Mouse (Mus musculus) lung, embryonic 16.5 days (tissue): ENCODE measurements around the gene Zcchc7. TPM values are rescaled to one million over a fixed set of nuclear protein-coding genes. Genes with fewer than 3 reads are reported as not detected.
"Not testable (repeated sequence)": the region's sequence is repeated elsewhere in the genome, so short reads cannot be mapped to it uniquely, and the experiment has no call there.

Source experiments
- ATAC-seq: fragments of 200-750 bp; cut with Nextera tagmentation; 2 replicates; pipeline ENCODE4 v1.8.0; 2017; ENCODE audit warnings: low read depth, mild to moderate bottlenecking, moderate library complexity
- H3K27ac ChIP-seq: fragments of 300-500 bp; sonication (generic); 2 replicates; pipeline ENCODE4 v1.5.1; 2014; ENCODE audit warnings: mild to moderate bottlenecking, control low read depth, low read length
- H3K27me3 ChIP-seq: fragments of 300-500 bp; sonication (generic); 2 replicates; pipeline ENCODE4 v1.6.1; 2014; ENCODE audit warnings: low read depth, low read length, mixed read lengths; ENCODE audit not compliant: control insufficient read depth, insufficient read depth
- H3K36me3 ChIP-seq: fragments of 300-500 bp; sonication (generic); 2 replicates; pipeline ENCODE4 v1.6.1; 2014; ENCODE audit warnings: low read length; ENCODE audit not compliant: control insufficient read depth, insufficient read depth
- H3K4me1 ChIP-seq: fragments of 300-500 bp; sonication (generic); replicated peaks from 2 replicates; pipeline ENCODE4 v1.6.1; 2014; ENCODE audit warnings: low read length, mixed read lengths; ENCODE audit not compliant: control insufficient read depth, insufficient read depth
- H3K4me2 ChIP-seq: fragments of 300-500 bp; sonication (generic); 2 replicates; pipeline ENCODE4 v1.6.1; 2014; ENCODE audit warnings: low read depth, low read length, control low read depth
- H3K4me3 ChIP-seq: fragments of 300-500 bp; sonication (generic); 2 replicates; pipeline ENCODE4 v1.5.1; 2014; ENCODE audit warnings: mild to moderate bottlenecking, low read length, control low read depth
- H3K9ac ChIP-seq: fragments of 300-500 bp; sonication (generic); 2 replicates; pipeline ENCODE4 v1.6.1; 2014; ENCODE audit warnings: low read length, control low read depth
- H3K9me3 ChIP-seq: fragments of 300-500 bp; sonication (generic); 2 replicates; pipeline ENCODE4 v1.6.1; 2016; ENCODE audit warnings: low read length; ENCODE audit not compliant: control insufficient read depth
- WGBS: fragments of 180-500 bp; shearing (Covaris S2); extraction: QIAGEN DNeasy Blood & Tissue Kit; methylation state at CpG from one replicate; pipeline ENCODE4 v1.1.7; 2014; 5-methylcytosine and 5-hydroxymethylcytosine counted together
- polyA plus RNA-seq: library from polyadenylated mRNA; unstranded; fragments of >200 nt; fragmentation: Nextera tagmentation; extraction: Ambion mirVana; gene quantifications from 2 replicates; pipeline ENCODE4 v1.2.1, GENCODE M21; 2015

Zcchc7 gene
- polyA plus RNA-seq, 1 experiment from 2014 or later: 36.6 TPM

DNA sequence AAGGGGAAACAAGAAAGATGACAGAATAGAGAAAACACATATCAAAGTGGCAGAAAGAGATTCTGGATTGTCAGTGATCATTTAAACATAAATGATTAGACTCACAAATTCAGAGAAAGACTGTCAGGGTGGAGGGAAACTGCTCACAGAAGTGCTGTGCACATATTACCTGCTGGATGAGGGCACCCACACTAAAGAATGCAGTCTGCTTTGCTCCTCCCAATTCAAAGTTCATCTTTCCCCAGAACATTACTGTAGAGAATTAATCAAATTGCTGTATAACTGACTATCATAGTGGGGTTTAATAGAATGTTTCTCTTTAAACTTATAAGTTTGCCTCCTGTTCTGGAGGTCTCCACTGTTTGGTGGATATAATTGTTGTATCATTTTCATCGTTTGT lies 15.2 kb upstream of the Zcchc7 start:
- WGBS: 63% methylated on average over 1 of the region's 1 CpGs
- no peak for ATAC-seq

DNA sequence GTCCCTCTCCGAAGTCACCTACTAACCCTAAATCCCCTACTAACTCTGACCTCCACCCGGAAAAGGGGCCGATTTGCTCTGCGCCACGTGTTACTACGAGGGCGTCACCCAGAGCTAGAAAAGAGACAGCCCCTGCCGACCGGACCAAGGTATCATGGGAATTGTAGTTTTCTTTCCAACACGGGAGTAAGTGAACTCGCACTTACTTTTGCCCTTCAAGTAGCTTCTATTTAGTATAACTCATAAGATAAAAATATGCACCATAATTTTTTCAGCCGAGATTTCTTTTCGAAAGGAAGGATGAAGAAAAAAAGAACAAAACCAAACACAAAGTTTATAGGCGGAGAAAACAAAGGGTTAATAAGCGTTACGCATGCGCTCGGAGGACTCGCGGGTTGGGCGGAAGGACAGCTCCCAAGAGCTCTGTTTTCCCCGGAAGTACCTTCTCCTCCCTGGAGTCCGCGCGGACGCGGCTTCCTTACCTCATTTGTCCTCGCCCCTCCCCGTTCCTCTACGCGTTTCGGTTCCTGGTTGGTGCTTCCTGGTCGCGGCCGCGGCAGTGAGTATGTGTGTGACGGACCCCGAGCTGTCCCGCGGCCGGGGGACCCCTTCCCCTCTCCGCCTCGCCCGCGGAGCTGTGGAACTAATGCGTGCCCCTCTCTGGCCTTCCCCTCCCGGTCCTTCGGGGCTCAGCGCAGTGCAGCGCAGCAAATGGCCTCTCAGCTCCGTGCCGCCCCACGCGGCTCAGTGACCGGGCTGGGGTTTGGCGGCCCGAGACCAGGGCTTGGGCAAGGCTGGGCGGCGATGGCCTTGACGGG lies 666 bp downstream of the Zcchc7 start:
- ATAC-seq: peak; percentile 99
- Histone ChIP-seq H3K27me3 (no peaks in the 10 kb centered on the region), H3K36me3 (no peaks in the 10 kb centered on the region), H3K9me3 (no peaks in the 10 kb centered on the region), H3K4me3 (peak overlapping the region; percentile 98), H3K27ac (peak overlapping the region; percentile 95), H3K4me2 (peak overlapping the region; percentile 81), H3K9ac (peak overlapping the region; percentile 99), H3K4me1 (peaks cover 10% of the 10 kb centered on the region)
- WGBS: under 1% methylated on average over 60 of the region's 60 CpGs

More for the DNA sequence above, 15.2 kb upstream of the Zcchc7 start:
- Histone ChIP-seq H3K4me1 (no peaks in the 10 kb centered on the region), H3K9ac (no peak overlapping the region), H3K4me3 (no peak overlapping the region), H3K36me3 (no peaks in the 10 kb centered on the region), H3K27me3 (no peaks in the 10 kb centered on the region), H3K9me3 (peaks cover 3% of the 10 kb centered on the region; the same call in 1 of the 2 replicates), H3K4me2 (no peak overlapping the region), H3K27ac (no peak overlapping the region)

DNA sequence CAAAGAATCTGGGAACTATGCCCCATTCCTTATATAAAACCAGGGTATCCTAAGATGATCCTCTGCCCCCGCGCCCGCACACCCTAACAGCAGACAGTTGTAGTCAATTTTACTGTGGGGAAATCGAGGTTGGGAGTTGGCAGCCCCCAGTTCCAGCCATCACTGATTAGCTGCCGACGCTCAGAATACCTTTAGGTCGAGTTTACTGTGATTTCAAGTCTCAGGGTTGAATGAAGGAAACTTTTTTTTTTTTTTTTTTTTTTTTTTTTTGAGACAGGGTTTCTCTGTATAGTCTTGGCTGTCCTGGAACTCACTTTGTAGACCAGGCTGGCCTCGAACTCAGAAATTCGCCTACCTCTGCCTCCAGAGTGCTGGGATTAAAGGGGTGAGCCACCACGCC lies 1.5 kb downstream of the Zcchc7 start:
- Histone ChIP-seq H3K4me2 (peak overlapping the region; percentile 81), H3K27ac (peak overlapping the region; percentile 95), H3K9ac (peak overlapping the region; percentile 99), H3K4me3 (peak overlapping the region; percentile 98)
- H3K36me3 ChIP-seq, H3K27me3 ChIP-seq, H3K4me1 ChIP-seq, H3K9me3 ChIP-seq, ATAC-seq: not testable (repeated sequence)
- WGBS: 7% methylated on average over 10 of the region's 10 CpGs

- 86% methylated on average over 3 of the region's 3 CpGs for WGBS
- no peak overlapping the region for H3K27ac ChIP-seq
- ATAC-seq: no peak
Measured at GRCm38 (mm10) chr4:44774890-44775289, 19.2 kb downstream of the Zcchc7 start.

GRCm38 (mm10) chr4:44776651-44777050 lies 21.0 kb downstream of the Zcchc7 start:
- no peak overlapping the region for H3K4me2 ChIP-seq
- no peaks in the 10 kb centered on the region for H3K27me3 ChIP-seq
- H3K27ac ChIP-seq: no peak overlapping the region
- no peak overlapping the region for H3K4me3 ChIP-seq
- no peaks in the 10 kb centered on the region for H3K36me3 ChIP-seq
- no peak for ATAC-seq
- 70% methylated on average over 2 of the region's 2 CpGs for WGBS
- H3K4me1 ChIP-seq: no peaks in the 10 kb centered on the region
- no peaks in the 10 kb centered on the region for H3K9me3 ChIP-seq
- H3K9ac ChIP-seq: no peak overlapping the region

More at GRCm38 (mm10) chr4:44774890-44775289, 19.2 kb downstream of the Zcchc7 start:
- no peaks in the 10 kb centered on the region for H3K4me1 ChIP-seq
- H3K9me3 ChIP-seq: no peaks in the 10 kb centered on the region
- no peak overlapping the region for H3K4me2 ChIP-seq
- H3K9ac ChIP-seq: no peak overlapping the region
- H3K4me3 ChIP-seq: no peak overlapping the region
- no peaks in the 10 kb centered on the region for H3K27me3 ChIP-seq
- H3K36me3 ChIP-seq: no peaks in the 10 kb centered on the region

- Histone ChIP-seq H3K27ac (no peak overlapping the region), H3K36me3 (no peaks in the 10 kb centered on the region), H3K9ac (no peak overlapping the region), H3K4me3 (no peak overlapping the region), H3K27me3 (no peaks in the 10 kb centered on the region), H3K9me3 (no peaks in the 10 kb centered on the region), H3K4me1 (no peaks in the 10 kb centered on the region), H3K4me2 (no peak overlapping the region)
- no peak for ATAC-seq
- 90% methylated on average over 3 of the region's 3 CpGs for WGBS
Measured at GRCm38 (mm10) chr4:44777101-44777500, 21.4 kb downstream of the Zcchc7 start.

DNA sequence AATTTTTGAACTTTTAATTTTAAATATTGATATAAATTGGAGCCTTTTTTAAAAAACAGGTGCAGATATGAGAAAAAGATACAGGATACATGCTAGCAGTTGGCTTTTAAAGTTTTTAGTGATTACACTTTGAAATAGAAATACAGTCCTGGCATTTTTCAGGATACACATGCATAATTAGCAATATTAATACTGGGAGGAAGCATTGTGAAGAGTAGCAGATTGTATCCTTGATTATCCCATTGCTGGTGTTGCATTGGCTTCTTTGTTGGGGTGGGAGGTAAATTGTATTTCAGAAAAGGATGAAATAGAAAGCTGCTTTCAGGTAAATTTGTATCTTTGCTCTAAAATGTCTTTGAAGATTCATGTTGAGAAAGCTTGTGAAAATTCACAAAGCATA lies 22.0 kb downstream of the Zcchc7 start:
- H3K4me3 ChIP-seq: no peak overlapping the region
- H3K9me3 ChIP-seq: no peaks in the 10 kb centered on the region
- ATAC-seq: no peak
- H3K4me1 ChIP-seq: no peaks in the 10 kb centered on the region
- H3K27ac ChIP-seq: no peak overlapping the region
- no peak overlapping the region for H3K4me2 ChIP-seq
- no peaks in the 10 kb centered on the region for H3K36me3 ChIP-seq
- H3K27me3 ChIP-seq: no peaks in the 10 kb centered on the region
- no peak overlapping the region for H3K9ac ChIP-seq

DNA sequence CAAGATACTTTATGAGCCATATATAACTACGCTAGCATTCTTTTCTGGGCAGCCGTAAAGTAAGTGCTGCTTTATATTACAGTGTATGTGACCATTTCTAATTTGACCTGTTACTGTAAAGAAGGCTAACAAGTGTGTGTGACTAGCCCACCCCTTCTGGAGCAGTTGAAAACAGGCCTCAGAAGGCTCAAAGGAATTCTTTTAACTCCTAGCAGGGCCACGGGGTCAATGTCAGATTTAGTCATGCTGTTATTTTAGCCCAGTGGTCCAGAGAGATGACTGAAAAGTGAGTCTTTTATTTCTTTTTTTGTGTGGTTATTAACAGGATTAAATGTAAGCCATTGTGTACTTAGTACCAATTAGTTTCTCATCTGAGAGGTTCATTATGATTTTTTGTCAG lies 22.6 kb downstream of the Zcchc7 start:
- 65% methylated on average over 3 of the region's 3 CpGs for WGBS
- Histone ChIP-seq H3K27ac (no peak overlapping the region), H3K4me1 (no peaks in the 10 kb centered on the region), H3K27me3 (no peaks in the 10 kb centered on the region), H3K9ac (no peak overlapping the region), H3K36me3 (no peaks in the 10 kb centered on the region), H3K4me3 (no peak overlapping the region), H3K4me2 (no peak overlapping the region), H3K9me3 (no peaks in the 10 kb centered on the region)
- no peak for ATAC-seq

DNA sequence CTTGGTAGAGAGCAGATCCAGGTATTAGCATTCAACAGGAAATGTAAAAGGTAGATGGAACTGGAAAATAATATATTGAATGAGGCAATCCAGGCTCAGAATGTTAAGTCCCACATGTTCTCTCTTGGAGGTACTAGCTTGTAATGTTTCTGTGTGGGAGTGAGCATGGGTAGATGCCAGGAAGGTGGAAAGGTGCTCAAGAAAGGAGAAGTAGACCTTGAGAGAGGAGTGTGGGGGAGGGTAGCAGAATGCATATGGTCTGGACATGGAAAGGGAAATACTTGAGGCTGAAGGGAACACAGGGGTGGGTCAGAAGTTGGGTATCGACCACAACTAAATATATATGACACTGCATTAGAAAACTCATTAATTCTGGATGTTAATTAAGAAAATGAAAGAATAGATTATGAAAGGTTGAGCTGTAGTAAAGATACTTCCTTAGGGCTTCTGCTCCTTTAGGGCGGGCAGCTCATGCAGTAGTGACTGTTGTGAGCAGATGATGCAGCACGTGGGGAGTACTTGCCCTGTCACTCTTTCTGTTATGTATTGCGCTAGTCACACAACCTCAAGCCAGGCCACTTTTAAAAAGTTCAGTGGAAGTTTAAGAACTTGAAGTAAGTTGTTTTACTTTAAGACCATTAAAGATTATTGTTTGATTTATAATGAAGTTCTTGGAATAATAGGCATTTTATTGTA lies 24.9 kb downstream of the Zcchc7 start:
- 79% methylated on average over 4 of the region's 4 CpGs for WGBS
- H3K27ac ChIP-seq: no peak overlapping the region
- H3K27me3 ChIP-seq: no peaks in the 10 kb centered on the region
- H3K4me1 ChIP-seq: no peaks in the 10 kb centered on the region
- no peaks in the 10 kb centered on the region for H3K36me3 ChIP-seq
- no peak overlapping the region for H3K9ac ChIP-seq
- no peak for ATAC-seq
- H3K9me3 ChIP-seq: no peaks in the 10 kb centered on the region
- no peak overlapping the region for H3K4me2 ChIP-seq
- no peak overlapping the region for H3K4me3 ChIP-seq
